Mouse (Mus musculus) erythroblast, embryonic 14.5 days (primary cell): ENCODE results near the gene Nutm2.

Experiments
- GATA1 ChIP-seq: IDR thresholded peaks from 2 replicates; pipeline ENCODE4 v1.6.1; 2012; ENCODE audit warnings: low read length, inconsistent platforms, mixed read lengths
- TAL1 ChIP-seq: IDR thresholded peaks from 3 replicates; pipeline ENCODE4 v1.6.1; 2012; ENCODE audit warnings: low read length, inconsistent platforms, mixed read lengths

- no peak for TF ChIP-seq GATA1
- TF ChIP-seq TAL1: no peak
Observed at GRCm38 (mm10) chr13:50443812-50444211, 23.3 kb upstream of the Nutm2 start, which contains the start of gene Gm47429.
